Mouse (Mus musculus) embryonic fibroblast, embryonic 13.5 days (primary cell): ENCODE measurements around the gene Pacrg. TPM values are rescaled to one million over a fixed set of nuclear protein-coding genes. Genes with fewer than 3 reads are reported as not detected.

Experiments
- H3K27ac ChIP-seq: 2 replicates; pipeline ENCODE4 v1.5.1; 2012; ENCODE audit warnings: low read length, control low read depth, inconsistent platforms; ENCODE audit not compliant: insufficient read depth
- H3K4me1 ChIP-seq: 2 replicates; pipeline ENCODE4 v1.6.1; 2011; ENCODE audit warnings: low read length; ENCODE audit not compliant: control insufficient read depth, insufficient read depth
- H3K4me3 ChIP-seq: 2 replicates; pipeline ENCODE4 v1.5.1; 2011; ENCODE audit warnings: mild to moderate bottlenecking, control low read depth, low read length; ENCODE audit not compliant: insufficient read depth
- CTCF ChIP-seq: IDR thresholded peaks from 2 replicates; pipeline ENCODE4 v1.5.1; 2011; ENCODE audit warnings: mild to moderate bottlenecking, control low read depth, low read length, moderate library complexity, borderline replicate concordance; ENCODE audit not compliant: insufficient read depth
- POLR2A ChIP-seq: IDR thresholded peaks from 2 replicates; pipeline ENCODE4 v1.6.1; 2011; ENCODE audit warnings: low read depth, mild to moderate bottlenecking, control low read depth, low read length, moderate library complexity
- polyA plus RNA-seq: library from polyadenylated mRNA; stranded (reverse); fragments of >200 nt; gene quantifications from 2 replicates; pipeline ENCODE4 v1.2.4, GENCODE M21; 2011; ENCODE audit warnings: low read depth; ENCODE audit not compliant: missing spikeins, insufficient read length

Pacrg gene
- polyA plus RNA-seq, 1 experiment: 0.58 TPM

DNA sequence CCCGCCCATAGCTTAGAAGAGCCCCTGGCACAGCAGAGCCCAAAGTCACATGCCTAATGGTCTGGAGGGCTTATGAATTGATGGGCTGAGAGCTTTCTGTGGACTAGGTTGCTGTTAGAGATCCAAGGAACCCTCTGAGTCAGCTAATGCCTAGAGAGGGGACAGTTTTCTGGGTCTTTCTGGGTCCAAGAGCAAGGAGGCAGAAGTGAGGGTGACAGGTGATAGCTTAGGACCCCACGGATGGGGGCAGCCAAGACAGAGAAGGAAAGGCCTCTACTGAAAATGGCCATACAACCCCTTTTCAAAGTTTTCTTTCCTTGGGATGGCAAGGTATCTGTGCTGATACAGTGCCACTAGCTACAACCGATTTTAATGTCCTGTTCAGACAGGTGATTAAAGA lies 399.1 kb downstream of the Pacrg start:
- no peak overlapping the region for H3K4me3 ChIP-seq
- H3K27ac ChIP-seq: no peak overlapping the region
- TF ChIP-seq CTCF (no peak), POLR2A (no peak)
- no peaks in the 10 kb centered on the region for H3K4me1 ChIP-seq

DNA sequence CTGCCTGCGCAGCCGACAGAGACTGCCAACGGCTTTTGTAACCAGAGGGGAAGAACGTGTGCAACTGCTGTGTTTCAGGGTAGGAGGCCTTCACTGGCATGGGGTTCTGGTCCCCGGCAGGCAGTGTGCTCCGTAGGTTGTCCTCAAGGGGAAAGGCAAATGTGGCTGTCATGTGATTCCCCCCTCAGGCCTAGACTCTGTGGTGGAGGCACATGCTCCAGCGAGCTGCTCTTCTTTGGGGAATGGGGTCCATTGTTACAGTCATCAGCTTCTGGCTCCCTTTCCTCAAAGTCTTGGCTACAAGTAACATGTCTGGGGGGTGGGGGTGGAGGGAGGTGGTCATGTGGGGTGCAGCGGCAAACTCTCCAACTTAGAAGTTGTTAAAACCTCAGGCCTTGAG lies 400.3 kb downstream of the Pacrg start:
- Histone ChIP-seq H3K4me3 (no peak overlapping the region), H3K27ac (no peak overlapping the region), H3K4me1 (no peaks in the 10 kb centered on the region)
- TF ChIP-seq CTCF (no peak), POLR2A (no peak)

DNA sequence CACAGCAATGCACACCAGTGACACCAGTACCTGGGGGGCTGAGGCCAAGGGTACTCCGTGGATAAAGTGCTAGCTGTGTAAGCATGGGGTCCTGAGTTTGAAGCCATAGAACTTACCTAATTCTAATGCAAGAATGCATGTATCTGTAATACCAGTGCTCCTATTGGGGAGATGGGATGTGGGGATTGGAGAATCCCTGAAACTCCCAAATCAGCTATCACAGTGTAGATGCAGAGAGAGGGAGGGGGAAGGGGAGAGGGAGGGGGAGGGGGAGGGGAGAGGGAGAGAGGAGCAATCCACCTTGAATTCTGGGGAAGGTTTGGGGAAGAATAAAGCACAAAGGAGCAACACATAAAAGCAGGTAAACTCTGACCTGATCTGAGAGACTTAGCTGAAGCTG lies 405.2 kb downstream of the Pacrg start:
- no peak overlapping the region for H3K4me3 ChIP-seq
- TF ChIP-seq CTCF (no peak), POLR2A (no peak)
- no peak overlapping the region for H3K27ac ChIP-seq
- H3K4me1 ChIP-seq: no peaks in the 10 kb centered on the region

DNA sequence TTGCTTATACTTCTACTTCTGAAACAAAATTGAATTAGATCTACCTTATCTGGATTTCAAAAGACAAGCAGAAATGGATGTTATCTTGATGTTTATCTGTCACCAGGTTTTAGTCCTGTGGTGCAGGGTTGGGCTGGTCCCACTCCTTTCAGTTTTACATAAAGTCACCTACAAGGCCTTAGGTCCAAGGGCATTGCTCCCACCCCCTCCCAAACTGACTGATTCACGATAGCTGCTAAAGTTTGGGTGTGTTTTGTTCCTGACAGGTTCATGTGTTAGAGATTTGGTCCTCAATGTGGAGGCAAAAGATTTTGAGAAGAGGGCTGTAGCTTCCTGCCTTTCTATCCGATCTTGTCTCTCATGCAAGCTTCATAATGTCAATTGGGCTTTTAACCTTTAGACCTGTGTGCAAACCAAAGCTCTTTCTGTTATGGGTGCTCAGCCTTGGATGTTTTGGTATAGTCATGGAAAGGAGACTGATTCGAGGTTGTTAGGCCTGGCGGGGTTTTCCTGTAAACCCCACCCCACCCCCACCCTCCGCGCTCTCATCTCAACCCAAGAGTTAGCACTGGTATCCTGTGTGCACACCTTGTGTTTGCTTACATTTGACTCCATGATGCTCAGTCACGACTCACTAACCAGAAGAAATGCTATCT lies 407.5 kb downstream of the Pacrg start:
- Histone ChIP-seq H3K4me1 (no peaks in the 10 kb centered on the region), H3K4me3 (no peak overlapping the region), H3K27ac (no peak overlapping the region)
- no peak for TF ChIP-seq CTCF
- no peak for TF ChIP-seq POLR2A

DNA sequence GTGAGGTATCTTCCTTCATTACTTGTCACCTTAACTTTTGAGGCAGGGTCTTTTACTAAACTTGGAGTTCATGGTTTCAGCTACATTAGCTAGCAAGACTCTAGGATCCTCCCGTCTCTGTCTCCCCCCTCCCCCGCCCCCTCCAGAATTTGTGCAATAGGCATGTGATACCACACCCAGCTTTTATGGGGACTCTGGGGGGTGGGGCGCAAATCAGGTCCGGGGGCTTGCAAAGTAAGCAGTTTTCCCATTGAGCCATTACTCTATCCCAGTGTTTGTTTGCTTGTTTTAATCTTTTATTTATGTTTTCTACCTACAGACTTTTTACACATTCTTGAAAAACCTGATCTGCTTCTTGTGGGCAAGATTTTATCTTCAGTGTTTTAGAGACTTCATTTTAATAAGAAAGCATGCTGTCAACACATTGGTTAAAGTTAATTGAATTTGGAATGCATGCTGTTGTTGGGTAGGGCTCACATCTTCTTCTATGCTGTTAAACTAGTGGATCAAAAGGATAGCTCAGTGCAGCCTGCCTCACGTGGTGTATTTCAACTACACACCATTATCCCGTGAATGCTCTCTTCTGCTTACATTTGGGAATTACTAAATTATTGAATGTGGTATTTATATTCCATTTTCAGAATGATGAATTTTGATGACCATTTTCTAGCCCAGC lies 408.1 kb downstream of the Pacrg start:
- Histone ChIP-seq H3K4me1 (no peaks in the 10 kb centered on the region), H3K27ac (no peak overlapping the region), H3K4me3 (no peak overlapping the region)
- no peak for TF ChIP-seq CTCF
- no peak for TF ChIP-seq POLR2A

DNA sequence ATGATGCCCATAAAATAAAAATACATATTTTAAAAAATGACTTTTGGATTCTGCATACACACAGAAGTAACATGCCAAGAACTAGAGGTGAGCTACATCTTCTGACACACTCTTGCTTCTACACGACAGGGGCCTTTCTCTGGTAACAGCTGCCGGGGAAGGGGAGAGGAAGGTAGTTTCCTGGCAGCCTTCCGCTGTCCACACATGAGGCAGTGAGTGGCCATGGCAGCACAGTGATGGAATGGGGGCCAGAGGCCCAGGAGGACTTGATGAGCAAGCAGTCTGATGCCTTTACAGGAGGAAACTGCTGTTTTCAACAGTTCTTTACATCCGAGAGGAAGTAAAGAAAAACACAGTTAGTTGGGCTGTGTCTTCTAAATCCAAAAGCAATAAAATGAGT lies 409.3 kb downstream of the Pacrg start:
- H3K4me3 ChIP-seq: no peak overlapping the region
- H3K27ac ChIP-seq: no peak overlapping the region
- H3K4me1 ChIP-seq: no peaks in the 10 kb centered on the region
- no peak for TF ChIP-seq CTCF
- no peak for TF ChIP-seq POLR2A

DNA sequence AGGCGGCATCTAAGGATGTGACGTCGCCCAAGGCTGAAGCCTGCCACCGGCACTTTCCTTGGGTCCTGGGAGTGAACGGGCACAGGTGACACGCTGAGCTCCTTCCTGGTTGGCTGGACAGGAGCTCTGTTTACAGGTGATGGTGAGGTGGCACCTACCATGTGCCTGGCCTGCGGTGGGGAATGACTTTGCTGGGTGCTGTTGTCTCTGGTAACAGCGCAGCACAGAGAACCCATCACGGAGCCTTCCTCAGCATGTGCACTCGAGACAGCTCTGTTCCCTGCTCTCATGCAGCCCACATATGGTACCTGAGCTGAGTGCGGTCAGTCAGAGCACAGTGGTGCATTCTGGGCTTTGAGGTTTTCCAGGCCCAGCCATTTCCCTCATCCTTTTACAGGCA lies 410.7 kb downstream of the Pacrg start:
- TF ChIP-seq CTCF (no peak), POLR2A (no peak)
- Histone ChIP-seq H3K4me1 (no peaks in the 10 kb centered on the region), H3K4me3 (no peak overlapping the region), H3K27ac (no peak overlapping the region)

DNA sequence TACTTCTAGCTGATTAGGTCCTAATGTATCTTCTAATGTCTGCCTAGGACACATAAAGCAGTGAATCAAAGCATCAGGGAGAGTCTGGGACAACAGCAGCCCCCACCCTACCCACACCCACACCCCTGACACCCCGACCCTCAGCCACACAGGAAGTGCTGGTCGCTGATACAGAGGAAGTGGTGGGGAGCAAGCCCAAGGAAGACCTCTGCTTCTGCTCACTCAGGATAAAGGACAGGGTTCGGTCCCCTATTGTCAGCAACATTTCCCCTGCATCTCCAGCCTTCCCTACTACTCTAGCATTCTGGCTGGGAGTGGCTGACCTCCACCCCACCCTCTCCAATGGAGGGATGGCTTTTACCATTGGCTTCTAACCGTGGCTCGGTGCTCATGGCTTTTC lies 414.8 kb downstream of the Pacrg start:
- Histone ChIP-seq H3K4me1 (no peaks in the 10 kb centered on the region), H3K27ac (no peak overlapping the region), H3K4me3 (no peak overlapping the region)
- no peak for TF ChIP-seq POLR2A
- TF ChIP-seq CTCF: no peak

DNA sequence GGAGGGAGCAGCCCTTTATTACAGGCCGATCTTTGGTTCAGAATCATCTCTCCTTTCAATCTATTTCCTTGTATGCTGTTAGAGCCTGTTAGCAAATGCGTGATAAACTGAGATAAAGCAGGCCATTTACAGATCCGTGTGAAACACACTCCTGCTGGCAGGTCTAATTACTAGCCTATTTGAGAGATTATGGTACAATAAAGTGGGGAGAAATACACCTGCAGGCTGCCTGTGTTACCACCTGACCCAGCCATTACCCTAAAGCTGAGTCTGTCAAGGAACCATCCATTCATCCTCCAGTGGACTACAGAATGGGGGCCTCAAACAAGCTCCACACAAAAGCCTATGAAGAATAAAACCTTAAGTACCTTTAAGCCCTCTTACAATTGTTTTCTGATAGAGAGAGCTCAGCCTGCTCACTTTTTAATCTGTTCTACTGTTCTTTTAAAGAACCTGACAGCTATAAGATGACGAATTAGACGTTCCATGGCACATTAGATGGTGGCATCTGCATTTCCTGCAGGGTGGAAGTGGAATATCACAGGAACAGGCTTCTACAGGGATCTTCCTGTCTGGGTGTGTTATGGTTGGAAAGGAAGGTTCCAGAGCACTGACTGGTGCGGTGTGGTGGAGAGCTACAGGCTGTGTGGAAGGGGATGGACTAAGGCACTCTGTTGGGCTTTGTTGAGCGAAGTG lies 422.4 kb downstream of the Pacrg start:
- H3K4me1 ChIP-seq: no peaks in the 10 kb centered on the region
- TF ChIP-seq CTCF: no peak
- TF ChIP-seq POLR2A: no peak
- H3K27ac ChIP-seq: no peak overlapping the region
- no peak overlapping the region for H3K4me3 ChIP-seq

DNA sequence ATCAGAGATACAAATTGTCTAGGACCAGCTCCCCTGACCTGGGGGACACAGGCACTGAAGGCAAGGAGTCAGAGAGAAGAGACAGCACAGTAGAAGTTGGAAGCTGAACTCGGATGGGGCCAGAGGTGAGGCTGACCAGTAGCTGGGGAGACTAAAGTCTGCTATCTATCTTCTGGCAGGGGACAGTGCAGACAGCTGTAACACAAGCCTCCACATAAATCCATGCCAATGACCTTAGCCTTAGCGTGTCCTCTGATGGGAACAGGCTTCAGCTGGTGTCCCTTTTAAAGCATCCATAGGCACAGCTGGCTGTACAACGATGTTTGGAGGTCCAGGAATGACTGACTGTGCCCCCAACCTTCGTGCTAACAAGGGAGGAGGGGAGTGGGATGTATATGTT lies 423.1 kb downstream of the Pacrg start:
- Histone ChIP-seq H3K4me3 (no peak overlapping the region), H3K4me1 (no peaks in the 10 kb centered on the region), H3K27ac (no peak overlapping the region)
- no peak for TF ChIP-seq POLR2A
- TF ChIP-seq CTCF: no peak
